Mouse (Mus musculus) heart, adult 8-10 months (tissue): ENCODE measurements at regions not wholly inside any gene's neighbourhood (a gene's known extent, or its start where the extent isn't known, plus 50 kb on each side); places are given as distances from the start of the nearest gene placed in this dataset.
"Not testable (repeated sequence)": the region's sequence is repeated elsewhere in the genome, so short reads cannot be mapped to it uniquely, and the experiment has no call there.

ENCODE experiments used
- DNase-seq: peaks from one replicate; pipeline ENCODE4 v3.0.0; 2022; ENCODE audit warnings: low spot score

- no peak for DNase-seq
Observed at GRCm38 (mm10) chr6:66397411-66397810, 137.8 kb upstream of the Mad2l1 start.

- no peak for DNase-seq
Observed at GRCm38 (mm10) chr6:66398674-66399073, 136.5 kb upstream of the Mad2l1 start.

- no peak for DNase-seq
Observed at GRCm38 (mm10) chr6:66399091-66399755, 136.0 kb upstream of the Mad2l1 start.

- DNase-seq: no peak
Observed at GRCm38 (mm10) chr6:66401468-66401867, 133.7 kb upstream of the Mad2l1 start.

- DNase-seq: no peak
Observed at GRCm38 (mm10) chr6:66401868-66402440, 133.2 kb upstream of the Mad2l1 start.

- DNase-seq: no peak
Observed at GRCm38 (mm10) chr6:66414822-66415221, 120.4 kb upstream of the Mad2l1 start.

- DNase-seq: no peak
Observed at GRCm38 (mm10) chr6:66419452-66420041, 115.6 kb upstream of the Mad2l1 start.

- no peak for DNase-seq
Observed at GRCm38 (mm10) chr6:66428370-66428769, 106.8 kb upstream of the Mad2l1 start.

GRCm38 (mm10) chr6:66450408-66450807 lies 84.8 kb upstream of the Mad2l1 start:
- DNase-seq: not testable (repeated sequence)

- DNase-seq: no peak
Observed at GRCm38 (mm10) chr6:66458172-66458571, 77.0 kb upstream of the Mad2l1 start.

GRCm38 (mm10) chr6:66464540-66464939 lies 70.7 kb upstream of the Mad2l1 start:
- no peak for DNase-seq

GRCm38 (mm10) chr6:66465137-66465853 lies 69.9 kb upstream of the Mad2l1 start:
- DNase-seq: no peak

- no peak for DNase-seq
Observed at GRCm38 (mm10) chr6:66466757-66467156, 68.4 kb upstream of the Mad2l1 start.

GRCm38 (mm10) chr6:66470627-66471249 lies 64.5 kb upstream of the Mad2l1 start:
- no peak for DNase-seq

- DNase-seq: no peak
Observed at GRCm38 (mm10) chr6:66471786-66472185, 63.4 kb upstream of the Mad2l1 start.

- no peak for DNase-seq
Observed at GRCm38 (mm10) chr6:66472697-66473096, 62.5 kb upstream of the Mad2l1 start.

- DNase-seq: no peak
Observed at GRCm38 (mm10) chr6:66477575-66477974, 57.6 kb upstream of the Mad2l1 start.

GRCm38 (mm10) chr6:66478326-66478964 lies 56.7 kb upstream of the Mad2l1 start:
- no peak for DNase-seq

- DNase-seq: no peak
Observed at GRCm38 (mm10) chr6:66479576-66479975, 55.6 kb upstream of the Mad2l1 start.

- DNase-seq: no peak
Observed at GRCm38 (mm10) chr6:66480207-66480606, 55.0 kb upstream of the Mad2l1 start.

GRCm38 (mm10) chr6:66482797-66483196 lies 52.4 kb upstream of the Mad2l1 start:
- no peak for DNase-seq
